Mouse (Mus musculus) lung, postnatal 25 days (tissue): Measurements from ENCODE around the gene Msl1.

Experiments used
- DNase-seq: peaks from one replicate; pipeline ENCODE4 v3.0.0; 2022; ENCODE audit warnings: low spot score

Gene Msl1

GRCm38 (mm10) chr11:98846016-98846415 is 50.7 kb downstream of the Msl1 start:
- no peak for DNase-seq

DNA sequence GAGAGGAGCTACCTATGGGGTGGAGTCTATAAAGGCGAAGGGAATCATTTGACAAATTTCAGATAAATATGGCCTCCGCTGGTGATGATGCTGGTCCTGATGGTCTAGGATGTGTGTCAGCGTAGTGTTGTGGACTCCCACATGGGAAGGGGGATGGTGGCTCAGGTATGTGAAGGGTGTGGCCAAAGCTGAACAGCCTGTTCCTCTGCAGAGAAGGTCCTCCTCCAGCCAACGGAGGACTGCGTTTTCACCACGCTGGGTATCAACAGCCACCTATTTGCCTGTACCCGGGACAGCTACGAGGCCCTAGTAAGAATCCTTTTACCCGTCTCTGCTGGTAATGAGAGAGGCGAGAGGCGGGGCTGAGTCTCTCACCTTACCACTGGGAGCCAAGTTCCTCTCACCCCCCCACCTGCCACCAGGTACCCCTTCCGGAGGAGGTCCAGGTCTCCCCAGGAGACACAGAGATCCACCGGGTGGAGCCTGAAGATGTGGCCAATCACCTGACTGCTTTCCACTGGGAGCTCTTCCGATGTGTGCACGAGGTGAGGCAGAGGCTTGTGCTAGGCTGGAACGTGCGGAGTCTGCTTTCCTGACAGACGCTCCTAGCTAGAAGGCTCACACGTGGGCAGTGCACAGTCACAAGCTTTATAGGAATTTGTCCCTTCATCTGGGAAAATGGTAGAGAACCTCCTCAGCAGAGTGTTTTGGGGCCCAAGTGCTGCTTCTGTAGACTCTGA is 51.7 kb downstream of the Msl1 start:
- DNase-seq: no peak

GRCm38 (mm10) chr11:98849196-98849894 is 54.0 kb downstream of the Msl1 start:
- DNase-seq: no peak

DNA sequence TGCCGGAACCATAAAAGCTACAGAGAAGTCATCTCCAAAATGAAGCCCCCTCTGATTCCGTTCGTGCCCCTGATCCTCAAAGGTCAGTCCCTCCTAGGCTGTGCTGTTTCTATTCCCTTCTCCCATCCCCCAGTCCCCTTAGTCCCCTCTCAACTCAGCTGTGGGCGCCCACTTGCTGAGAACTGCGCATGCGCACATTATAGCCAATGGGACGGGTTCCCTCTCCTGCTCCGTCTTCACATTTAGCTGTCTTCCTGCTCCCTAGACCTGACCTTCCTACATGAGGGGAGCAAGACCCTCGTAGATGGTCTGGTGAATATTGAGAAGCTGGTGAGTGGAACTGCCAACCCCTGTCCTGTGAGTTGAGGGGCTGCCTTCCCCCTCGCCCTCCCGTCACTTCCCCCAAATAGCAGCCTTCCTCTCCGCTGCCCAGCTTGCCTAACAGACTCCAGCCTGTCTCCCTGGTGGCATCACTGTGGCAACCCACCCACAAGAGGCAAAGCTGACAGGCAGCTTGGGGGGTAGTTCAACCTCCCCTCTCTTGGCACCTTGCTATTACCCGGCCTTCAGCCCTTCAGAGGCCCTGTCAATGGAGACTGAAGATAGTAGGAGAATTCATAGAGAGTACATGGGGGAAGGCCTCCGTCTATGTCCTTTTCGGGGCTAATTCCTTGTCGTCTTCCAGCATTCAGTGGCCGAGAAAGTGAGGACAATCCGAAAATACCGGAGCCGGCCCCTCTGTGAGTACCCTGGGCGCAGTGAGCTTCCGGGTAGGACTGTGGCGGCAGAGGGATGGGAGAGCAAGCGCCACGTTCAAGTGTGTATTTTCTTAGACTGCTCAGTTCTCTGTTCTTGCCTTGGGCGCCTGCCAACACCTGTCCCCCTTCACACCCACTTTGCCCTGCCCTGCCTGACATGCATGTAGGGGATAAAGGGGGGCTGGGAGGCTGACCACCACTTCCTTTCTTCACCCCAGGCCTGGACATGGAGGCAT is 55.1 kb downstream of the Msl1 start:
- no peak for DNase-seq

DNA sequence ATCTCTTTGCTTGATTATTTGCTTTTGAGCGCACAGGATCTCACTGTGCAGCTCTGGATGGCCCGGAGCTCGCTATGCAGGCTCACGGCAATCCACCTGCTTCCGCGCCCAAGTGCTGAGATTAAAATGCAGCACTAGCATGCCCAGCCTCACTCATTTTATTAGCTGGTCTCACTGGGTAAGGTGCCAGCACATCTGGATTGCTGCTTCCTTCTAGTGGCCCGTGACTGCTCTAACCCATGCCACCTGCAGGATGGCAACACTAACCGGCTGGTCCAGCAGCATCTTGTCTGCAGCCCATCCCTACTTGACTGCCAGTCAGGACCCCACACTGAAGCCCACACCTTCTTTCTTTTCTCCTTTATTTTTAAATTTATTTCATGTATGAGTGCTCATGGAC is 58.8 kb downstream of the Msl1 start:
- no peak for DNase-seq

GRCm38 (mm10) chr11:98854659-98855058 is 59.3 kb downstream of the Msl1 start:
- DNase-seq: peak; percentile 34
